Mouse (Mus musculus) adrenal gland, postnatal 0 days (tissue): Measurements from ENCODE around the gene Dennd6b. TPM values are rescaled to one million over a fixed set of nuclear protein-coding genes. Genes with fewer than 3 reads are reported as not detected.

ENCODE experiments used
- microRNA-seq: library from miRNA; unstranded; fragments of <30 nt; microRNA quantifications from one replicate; pipeline ENCODE4, GENCODE M21; 2016; ENCODE audit warnings: borderline replicate concordance; ENCODE audit not compliant: insufficient number of aligned reads
- polyA plus RNA-seq: library from polyadenylated mRNA; unstranded; fragments of >200 nt; fragmentation: Nextera tagmentation; extraction: Ambion mirVana; gene quantifications from 2 replicates; pipeline ENCODE4 v1.2.1, GENCODE M21; 2015

Dennd6b gene
- 6.5 and 8.6 TPM in 2 replicates for polyA plus RNA-seq

GRCm38 (mm10) chr15:89196313-89196706, at the start of gene Dennd6b:
Gene Dennd6b (minus strand): TSS chr15:89196496.

GRCm38 (mm10) chr15:89210915-89211715, 14.8 kb upstream of the Dennd6b start, which contains the start of gene Ppp6r2:
Gene Ppp6r2 (plus strand): TSS chr15:89211553.

GRCm38 (mm10) chr15:89180571-89181229, 15.6 kb downstream of the Dennd6b start, which contains the start of gene Plxnb2:
Gene Plxnb2 (minus strand): TSS chr15:89180788.

GRCm38 (mm10) chr15:89149271-89150040, 46.8 kb downstream of the Dennd6b start, which contains the start of gene Mapk11:
Gene Mapk11 (minus strand): TSS chr15:89149628.

GRCm38 (mm10) chr15:89140659-89141252, 55.5 kb downstream of the Dennd6b start, which contains the start of gene Mapk12:
Gene Mapk12 (minus strand): TSS chr15:89140703.

Small RNA genes within 50 kb of the gene (microRNA-seq; reads per million reads assigned to microRNA genes)
- gene Mir6958: not detected
- not detected for gene Mir7118

Other genes starting within 250 kb of the Dennd6b start
- not detected in 2 replicates for gene Ttll8, start 242.1 kb downstream of the Dennd6b start, polyA plus RNA-seq
- 0.17 TPM in 1 of 2 replicates, not detected in the other for gene Mlc1, start 217.5 kb downstream of the Dennd6b start, polyA plus RNA-seq
- 1.0 TPM in 1 of 2 replicates, not detected in the other for gene Mov10l1, start 213.6 kb downstream of the Dennd6b start, polyA plus RNA-seq
- 0.59 and 0.96 TPM in 2 replicates for gene Panx2, start 136.8 kb downstream of the Dennd6b start, polyA plus RNA-seq
- 30.3 and 35.1 TPM in 2 replicates for gene Trabd, start 121.4 kb downstream of the Dennd6b start, polyA plus RNA-seq
- 18.2 and 26.4 TPM in 2 replicates for gene Selenoo, start 107.4 kb downstream of the Dennd6b start, polyA plus RNA-seq
- gene Tubgcp6, start 73.4 kb downstream of the Dennd6b start, polyA plus RNA-seq: 4.6 and 5.7 TPM in 2 replicates
- gene Hdac10, start 67.8 kb downstream of the Dennd6b start, polyA plus RNA-seq: 12.6 and 15.6 TPM in 2 replicates
- gene Mapk12, start 55.8 kb downstream of the Dennd6b start, polyA plus RNA-seq: 6.6 and 7.4 TPM in 2 replicates
- 6.2 and 8.2 TPM in 2 replicates for gene Mapk11, start 46.9 kb downstream of the Dennd6b start, polyA plus RNA-seq
- 70.4 and 71.3 TPM in 2 replicates for gene Plxnb2, start 15.7 kb downstream of the Dennd6b start, polyA plus RNA-seq
- 22.2 and 28.0 TPM in 2 replicates for gene Ppp6r2, start 15.1 kb upstream of the Dennd6b start, polyA plus RNA-seq
- 27.9 and 28.9 TPM in 2 replicates for gene Sbf1, start 118.8 kb upstream of the Dennd6b start, polyA plus RNA-seq
- not detected in 2 replicates for gene Adm2, start 126.2 kb upstream of the Dennd6b start, polyA plus RNA-seq
- gene Miox, start 137.9 kb upstream of the Dennd6b start, polyA plus RNA-seq: 0.91 and 1.5 TPM in 2 replicates
- gene Lmf2, start 159.2 kb upstream of the Dennd6b start, polyA plus RNA-seq: 29.0 and 38.5 TPM in 2 replicates
- 106 and 112 TPM in 2 replicates for gene Ncaph2, start 159.2 kb upstream of the Dennd6b start, polyA plus RNA-seq
- gene Sco2, start 177.3 kb upstream of the Dennd6b start, polyA plus RNA-seq: 5.9 and 6.7 TPM in 2 replicates
- 1.3 and 2.4 TPM in 2 replicates for gene Tymp, start 180.5 kb upstream of the Dennd6b start, polyA plus RNA-seq
- gene Odf3b, start 182.8 kb upstream of the Dennd6b start, polyA plus RNA-seq: 0.16 and 0.48 TPM in 2 replicates
- not detected in 2 replicates for gene Klhdc7b, start 188.4 kb upstream of the Dennd6b start, polyA plus RNA-seq
- gene Syce3, start 214.0 kb upstream of the Dennd6b start, polyA plus RNA-seq: 0.46 and 1.8 TPM in 2 replicates
- 1.1 and 1.4 TPM in 2 replicates for gene Cpt1b, start 229.4 kb upstream of the Dennd6b start, polyA plus RNA-seq
- 1.2 and 2.9 TPM in 2 replicates for gene C730034F03Rik, start 233.1 kb upstream of the Dennd6b start, polyA plus RNA-seq
- not detected in 2 replicates for gene Gm44502, start 233.2 kb upstream of the Dennd6b start, polyA plus RNA-seq
- gene Chkb, start 233.4 kb upstream of the Dennd6b start, polyA plus RNA-seq: 48.1 and 65.3 TPM in 2 replicates